Mouse (Mus musculus) ES-CJ7 (cell line): ENCODE results near the gene Map1lc3b.
A peak's percentile ranks its signal among the peaks of the same experiment; 100 is the strongest.

ENCODE experiments used
- DNase-seq: peaks from one replicate; pipeline ENCODE4 v3.0.0; 2011; ENCODE audit warnings: low read depth, low spot score

Gene Map1lc3b

GRCm38 (mm10) chr8:121590203-121591177 lies at the start of gene Map1lc3b:
TSS of gene Map1lc3b (plus strand) at chr8:121590361.
- DNase-seq, result peak; percentile 96

DNA sequence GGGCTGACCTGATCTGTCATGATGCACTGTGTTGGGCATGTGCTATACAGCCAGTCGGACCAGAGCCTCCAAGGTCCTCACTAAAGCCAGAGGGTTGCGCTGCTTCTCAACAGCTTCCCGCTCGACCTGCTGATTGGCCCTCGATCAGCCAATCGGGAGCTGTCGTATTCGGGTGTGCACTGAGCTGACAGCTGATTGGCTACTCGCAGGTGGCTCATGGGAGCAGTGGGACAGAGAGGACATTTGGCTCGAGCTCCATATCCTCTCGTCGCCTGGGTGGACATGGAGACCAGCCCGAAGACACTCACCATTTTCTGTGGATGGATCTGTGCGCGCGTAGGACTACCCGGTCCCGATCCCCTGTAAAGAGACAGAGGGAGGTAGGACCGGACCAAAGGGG lies 48.3 kb upstream of the Map1lc3b start:
- DNase-seq, result peak; percentile 90

GRCm38 (mm10) chr8:121542901-121543300 lies 47.3 kb upstream of the Map1lc3b start:
- DNase-seq, result no peak

GRCm38 (mm10) chr8:121544276-121544785 lies 45.8 kb upstream of the Map1lc3b start, which contains the start of gene 1700018B08Rik:
TSS of gene 1700018B08Rik (minus strand) at chr8:121544320.
- no peak for DNase-seq

GRCm38 (mm10) chr8:121544936-121545335 lies 45.2 kb upstream of the Map1lc3b start:
- DNase-seq, result no peak

DNA sequence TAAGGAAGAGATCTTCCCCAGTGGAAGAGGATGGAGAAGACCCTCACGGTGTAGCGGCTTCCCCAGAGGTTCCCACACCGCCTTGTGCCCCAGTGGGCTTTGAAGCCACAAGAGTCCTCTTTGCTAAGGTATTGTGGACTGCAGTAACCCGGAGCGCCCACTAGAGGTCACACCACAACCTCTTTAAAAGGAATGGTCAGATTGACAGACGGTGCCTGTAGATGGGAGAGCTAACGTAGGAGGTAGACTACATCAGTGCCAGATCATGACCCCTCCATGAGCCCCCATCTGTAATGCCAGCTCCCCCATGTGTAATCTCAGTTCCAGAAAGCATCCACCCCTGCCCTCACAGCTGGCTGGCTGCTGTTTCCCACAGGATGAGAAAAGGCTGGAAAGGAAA lies 43.0 kb upstream of the Map1lc3b start:
- DNase-seq, result peak; percentile 88

- no peak for DNase-seq
Measured at GRCm38 (mm10) chr8:121550056-121550455, 40.1 kb upstream of the Map1lc3b start.

GRCm38 (mm10) chr8:121551065-121551985 lies 38.8 kb upstream of the Map1lc3b start:
- peak; percentile 55 for DNase-seq

DNA sequence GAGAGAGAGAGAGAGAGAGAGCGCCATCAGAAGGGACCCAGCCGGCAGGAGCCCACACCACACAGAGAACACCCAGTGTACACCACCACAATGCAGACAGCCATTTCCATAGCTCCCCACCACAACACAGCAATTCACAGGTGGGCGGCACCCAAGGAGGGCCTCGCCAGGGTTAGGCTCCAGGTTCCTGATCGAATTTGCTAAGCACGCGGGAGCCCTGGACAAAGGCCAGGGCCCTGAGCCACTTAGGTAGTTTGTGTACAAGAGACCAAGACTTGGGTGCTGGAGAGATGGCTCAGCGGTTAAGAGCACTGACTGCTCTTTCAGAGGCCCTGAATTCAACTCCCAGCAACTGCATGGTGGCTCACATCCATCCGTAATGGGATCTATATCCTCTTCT lies 37.7 kb upstream of the Map1lc3b start:
- DNase-seq, result no peak

- no peak for DNase-seq
Measured at GRCm38 (mm10) chr8:121553831-121554475, 36.2 kb upstream of the Map1lc3b start.

- no peak for DNase-seq
Measured at GRCm38 (mm10) chr8:121557746-121558145, 32.4 kb upstream of the Map1lc3b start.

DNA sequence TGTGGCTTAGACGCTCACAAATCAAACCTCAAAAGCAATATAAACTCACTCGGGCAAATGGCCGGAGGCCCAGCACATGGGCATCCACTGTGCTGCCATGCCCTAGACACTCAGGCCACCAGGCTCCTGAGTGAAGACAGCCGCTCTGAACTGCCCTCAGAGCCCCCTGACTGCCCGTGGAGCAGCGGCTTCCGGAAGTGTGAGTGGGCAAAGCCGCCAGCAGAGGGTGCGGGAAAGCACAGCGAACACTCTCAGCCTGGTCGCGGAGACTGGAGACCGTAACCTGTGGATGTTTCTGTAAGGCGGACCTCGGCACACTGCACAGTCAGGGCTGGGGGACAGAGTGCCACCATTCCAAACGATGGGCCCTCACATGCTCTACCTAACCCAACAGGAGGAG lies 31.6 kb upstream of the Map1lc3b start:
- peak; percentile 59 for DNase-seq

- no peak for DNase-seq
Measured at GRCm38 (mm10) chr8:121559801-121560200, 30.4 kb upstream of the Map1lc3b start.

DNA sequence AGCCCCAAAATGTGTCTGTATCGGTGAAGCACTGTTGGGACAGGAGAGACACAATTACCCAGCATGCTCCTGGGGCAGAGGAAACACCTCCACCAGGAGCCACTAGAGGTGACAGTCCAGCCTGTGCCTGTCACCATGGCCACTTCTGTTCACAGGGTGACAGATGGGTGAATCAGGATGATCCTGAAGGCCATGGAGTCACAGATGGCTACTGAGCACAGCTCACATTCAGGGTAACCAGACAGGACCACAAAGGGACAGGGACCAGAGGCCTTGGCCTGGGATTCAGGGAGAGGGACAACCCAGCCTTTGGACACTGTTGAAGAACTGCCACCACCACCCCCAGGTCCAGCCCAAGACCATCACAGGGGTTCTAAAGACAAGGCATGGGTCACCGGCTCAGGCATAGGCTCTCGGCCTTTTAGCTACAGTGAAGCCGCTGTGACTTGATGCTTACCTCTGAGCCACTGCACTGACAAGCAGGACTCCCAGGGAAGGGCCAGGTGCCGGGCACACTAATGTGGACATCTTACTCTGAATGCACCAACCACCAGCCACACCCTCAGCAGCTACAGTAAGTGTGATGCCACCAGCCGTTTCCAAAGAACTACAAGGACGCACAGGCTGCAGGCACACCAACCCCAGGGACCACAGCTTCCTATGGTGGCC lies 29.6 kb upstream of the Map1lc3b start:
- no peak for DNase-seq

DNA sequence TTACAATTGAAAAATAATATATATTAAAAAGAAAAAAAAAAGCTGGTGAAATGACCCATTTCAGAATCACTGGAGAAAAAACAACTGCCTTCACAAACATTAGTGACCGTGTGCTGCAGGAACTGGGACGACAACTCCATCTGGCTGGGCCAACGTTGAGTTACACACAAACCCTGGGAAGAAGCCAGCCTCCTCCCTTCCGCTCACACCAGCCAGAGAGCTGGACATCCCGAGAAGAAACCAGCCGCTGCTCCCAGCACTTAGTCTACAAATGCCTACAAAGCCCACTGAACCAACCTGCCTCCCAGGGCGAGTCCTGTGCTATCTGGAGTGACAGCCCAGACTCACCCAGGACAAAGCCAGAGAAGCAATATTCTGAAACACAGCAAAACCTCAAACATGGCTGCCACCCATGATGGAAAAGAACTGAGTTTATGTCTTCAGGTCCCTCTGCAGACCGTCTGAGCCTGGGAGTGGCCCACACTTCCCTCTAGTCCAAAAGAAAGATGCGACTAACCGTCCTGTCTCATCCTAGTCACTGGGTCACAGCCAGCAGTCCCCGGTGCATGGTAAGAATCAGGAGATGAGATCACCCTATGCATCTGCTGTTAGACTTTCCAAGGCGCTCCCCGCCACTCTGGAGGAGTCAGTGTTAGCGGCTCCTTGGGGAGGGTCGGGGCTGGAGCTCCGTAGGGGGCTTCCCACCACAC lies 28.4 kb upstream of the Map1lc3b start:
- DNase-seq, result no peak

- no peak for DNase-seq
Measured at GRCm38 (mm10) chr8:121562941-121563351, 27.2 kb upstream of the Map1lc3b start.

DNA sequence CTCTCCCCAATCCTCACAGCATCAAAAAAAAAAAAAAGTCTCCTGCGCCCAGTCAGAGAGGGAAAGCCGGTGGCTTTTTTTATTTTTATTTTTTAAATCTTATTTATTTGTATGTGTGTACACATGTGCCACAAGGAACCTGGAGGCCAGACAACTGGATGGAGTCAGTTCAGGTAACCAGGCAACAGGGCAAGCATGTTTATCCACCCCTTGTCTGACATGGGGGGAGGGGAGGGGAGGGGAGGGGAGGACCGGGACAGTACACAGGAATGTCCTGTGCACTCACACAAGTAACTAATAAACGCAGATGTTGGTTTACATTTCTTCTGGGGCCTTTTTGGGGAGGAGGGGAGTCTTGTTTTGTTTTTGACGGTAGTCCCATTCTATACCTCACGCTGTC lies 26.5 kb upstream of the Map1lc3b start:
- no peak for DNase-seq

GRCm38 (mm10) chr8:121568321-121568720 lies 21.8 kb upstream of the Map1lc3b start:
- DNase-seq, result no peak

- no peak for DNase-seq
Measured at GRCm38 (mm10) chr8:121570335-121570734, 19.8 kb upstream of the Map1lc3b start.

- DNase-seq, result peak; percentile 86
Measured at GRCm38 (mm10) chr8:121570801-121571200, 19.4 kb upstream of the Map1lc3b start.
